Mouse (Mus musculus) small intestine, adult 2 months (tissue): ENCODE measurements around the gene Msh6.

Experiments
- CTCF ChIP-seq: fragments of 200-500 bp; IDR thresholded peaks from 2 replicates; pipeline ENCODE4 v1.5.1; 2012; ENCODE audit warnings: low read depth, mild to moderate bottlenecking, control low read depth, inconsistent platforms, low read length, moderate library complexity, mixed read lengths; ENCODE audit not compliant: insufficient replicate concordance, insufficient read length; ENCODE audit errors: extremely low read depth
- POLR2A ChIP-seq: fragments of 200-500 bp; IDR thresholded peaks from 2 replicates; pipeline ENCODE4 v1.6.1; 2012; ENCODE audit warnings: low read depth, mild to moderate bottlenecking, control low read depth, inconsistent platforms, low read length, moderate library complexity

DNA sequence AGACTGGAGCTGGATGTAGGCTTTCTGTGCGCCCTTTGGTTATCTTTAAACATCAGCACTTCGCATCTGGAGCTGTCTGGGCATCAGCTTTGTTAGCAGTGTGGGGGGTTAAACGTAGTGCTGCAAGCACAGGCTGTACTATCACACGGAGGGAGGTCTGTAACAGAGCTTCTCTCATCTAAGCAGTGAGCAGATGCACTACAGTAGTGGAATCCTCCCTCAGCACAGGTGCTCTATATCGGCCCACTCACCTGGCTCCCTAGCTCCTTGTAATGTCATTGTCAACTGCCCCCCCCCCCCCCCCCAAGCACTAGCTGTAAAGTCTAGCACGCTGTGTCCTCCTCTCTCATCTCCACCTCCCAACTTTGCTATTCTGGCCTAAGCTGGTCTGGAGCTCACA, 12.6 kb downstream of the Msh6 start:
- TF ChIP-seq CTCF, result no peak
- no peak for TF ChIP-seq POLR2A
